In the genomic region with DNA sequence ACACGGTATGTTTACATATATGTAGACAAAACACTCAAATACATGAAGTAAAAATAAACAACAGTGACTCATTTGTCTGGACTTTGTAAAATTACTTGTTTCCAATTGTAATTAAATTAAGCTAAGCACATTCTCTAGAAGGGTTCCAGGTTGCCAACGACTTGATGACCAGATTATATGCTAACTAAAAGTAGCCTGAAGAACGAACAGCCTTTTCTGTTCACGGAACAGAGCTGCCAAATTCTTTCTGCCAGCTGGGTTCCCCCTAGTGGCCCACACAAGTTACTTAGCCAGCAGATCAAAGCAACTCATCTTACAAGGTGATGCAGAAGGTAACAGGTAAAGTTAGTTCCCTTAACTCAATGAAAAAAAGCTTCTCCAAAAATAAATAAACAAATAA, we compare ENCODE assay signal across 9 mouse cellular contexts. TPM values are rescaled to one million over a fixed set of nuclear protein-coding genes. Genes with fewer than 3 reads are reported as not detected.
A peak's percentile ranks its signal among the peaks of the same experiment; 100 is the strongest.
DNase-seq lines count a peak whose midpoint lies in the region; ATAC-seq and TF ChIP-seq lines count a peak whose summit lies in the region.
"Had no signal": no experiment of that assay in that cellular context is flagged by ENCODE, and none has a peak within 500 bp of the region (broad histone marks: within the 10 kb centered on the region; RNA-seq: fewer than 3 reads in every experiment).

No protein-coding gene starts in this region.

- H3K27me3 ChIP-seq in forebrain, embryonic 14.5 days (replicated peaks; ENCODE audit: control insufficient read depth, insufficient read depth, low read length), result no peaks in the 10 kb centered on the region
- H3K27me3 ChIP-seq in forebrain, embryonic 16.5 days (replicated peaks; ENCODE audit: control insufficient read depth, insufficient read depth, low read length), result no peaks in the 10 kb centered on the region
- no peaks in the 10 kb centered on the region for H3K27me3 ChIP-seq in midbrain, embryonic 14.5 days (ENCODE audit: control insufficient read depth, insufficient read depth, low read length)
- no peaks in the 10 kb centered on the region for H3K27me3 ChIP-seq in midbrain, embryonic 13.5 days
- H3K27me3 ChIP-seq in liver, embryonic 14.5 days (ENCODE audit: control insufficient read depth, insufficient read depth, low read length), result no peaks in the 10 kb centered on the region

- no peaks in the 10 kb centered on the region for H3K4me1 ChIP-seq in forebrain, embryonic 14.5 days (ENCODE audit: control insufficient read depth, insufficient read depth, low read length)
- no peaks in the 10 kb centered on the region for H3K4me1 ChIP-seq in forebrain, embryonic 16.5 days (replicated peaks; ENCODE audit: control insufficient read depth, insufficient read depth, low read length)
- H3K4me1 ChIP-seq in midbrain, embryonic 14.5 days (ENCODE audit: control insufficient read depth, insufficient read depth, low read length), result no peaks in the 10 kb centered on the region
- H3K4me1 ChIP-seq in midbrain, embryonic 13.5 days (replicated peaks), result no peaks in the 10 kb centered on the region
- H3K4me1 ChIP-seq in liver, embryonic 14.5 days (replicated peaks; ENCODE audit: control insufficient read depth in 2 of 2, insufficient read depth in 2 of 2, low read length in 1 of 2), result no peaks in the 10 kb centered on the region

- no peak overlapping the region for H3K9ac ChIP-seq in forebrain, embryonic 14.5 days (ENCODE audit: low read length)
- no peak overlapping the region for H3K9ac ChIP-seq in forebrain, embryonic 16.5 days (replicated peaks; ENCODE audit: low read depth, low read length)
- H3K9ac ChIP-seq in midbrain, embryonic 14.5 days (replicated peaks; ENCODE audit: low read length), result no peak overlapping the region
- no peak overlapping the region for H3K9ac ChIP-seq in midbrain, embryonic 13.5 days (replicated peaks)
- H3K9ac ChIP-seq in liver, embryonic 14.5 days (replicated peaks), result no peak overlapping the region

- H3K4me2 ChIP-seq in forebrain, embryonic 14.5 days (ENCODE audit: low read length), result no peak overlapping the region
- H3K4me2 ChIP-seq in forebrain, embryonic 16.5 days (ENCODE audit: low read length), result no peak overlapping the region
- no peak overlapping the region for H3K4me2 ChIP-seq in midbrain, embryonic 14.5 days (ENCODE audit: low read length)
- no peak overlapping the region for H3K4me2 ChIP-seq in midbrain, embryonic 13.5 days (replicated peaks)
- no peak overlapping the region for H3K4me2 ChIP-seq in liver, embryonic 14.5 days (ENCODE audit: low read depth)

- ATAC-seq in forebrain, embryonic 14.5 days, result no peak
- no peak for ATAC-seq in forebrain, embryonic 16.5 days
- ATAC-seq in midbrain, embryonic 14.5 days (ENCODE audit: low FRiP score, low TSS enrichment), result no peak
- no peak for ATAC-seq in midbrain, embryonic 13.5 days
- peak; percentile 39; the same call in 1 of the 2 replicates for ATAC-seq in liver, embryonic 14.5 days (ENCODE audit: insufficient read depth)

- peak; percentile 56 for DNase-seq in forebrain, embryonic 14.5 days (ENCODE audit: low spot score)
- peak; percentile 57 for DNase-seq in midbrain, embryonic 14.5 days
- DNase-seq in c-Kit-positive CD71-positive TER-119-positive erythroid progenitor cells, embryonic 14.5 days (ENCODE audit: low spot score), result peak; percentile 41
- peak; percentile 14 to 17 (median 17) for DNase-seq in liver, embryonic 14.5 days (ENCODE audit: low read depth in 3 of 3, low spot score in 3 of 3)
- DNase-seq in gastrocnemius, postnatal 25 days, result no peak
- no peak for DNase-seq in gastrocnemius, postnatal 4 days (ENCODE audit: low spot score in 2 of 2)

- TF ChIP-seq CTCF in liver, embryonic 14.5 days (IDR thresholded peaks at IDR 0.05; ENCODE audit: low read depth), result peak; percentile 74

- H3K4me3 ChIP-seq in forebrain, embryonic 14.5 days (ENCODE audit: low read depth, low read length), result no peak overlapping the region
- H3K4me3 ChIP-seq in forebrain, embryonic 16.5 days (replicated peaks; ENCODE audit: low read length), result no peak overlapping the region
- no peak overlapping the region for H3K4me3 ChIP-seq in midbrain, embryonic 14.5 days (replicated peaks; ENCODE audit: low read depth, low read length)
- no peak overlapping the region for H3K4me3 ChIP-seq in midbrain, embryonic 13.5 days (replicated peaks)
- H3K4me3 ChIP-seq in liver, embryonic 14.5 days (ENCODE audit: insufficient read depth in 1 of 2, low read depth in 2 of 2, low read length in 2 of 2), result no peak overlapping the region

- no peaks in the 10 kb centered on the region for H3K36me3 ChIP-seq in forebrain, embryonic 14.5 days (ENCODE audit: control insufficient read depth, insufficient read depth, low read length)
- H3K36me3 ChIP-seq in forebrain, embryonic 16.5 days (ENCODE audit: control insufficient read depth, insufficient read depth), result no peaks in the 10 kb centered on the region
- H3K36me3 ChIP-seq in midbrain, embryonic 14.5 days (ENCODE audit: control insufficient read depth, insufficient read depth, low read length), result no peaks in the 10 kb centered on the region
- no peaks in the 10 kb centered on the region for H3K36me3 ChIP-seq in midbrain, embryonic 13.5 days
- H3K36me3 ChIP-seq in liver, embryonic 14.5 days (replicated peaks; ENCODE audit: control insufficient read depth, insufficient read depth, low read depth), result no peaks in the 10 kb centered on the region

- TF ChIP-seq EP300 in liver, embryonic 14.5 days (IDR thresholded peaks at IDR 0.05; ENCODE audit: low read depth), result no peak

- H3K9me3 ChIP-seq in forebrain, embryonic 14.5 days (replicated peaks; ENCODE audit: control insufficient read depth, low read length), result no peaks in the 10 kb centered on the region
- no peaks in the 10 kb centered on the region for H3K9me3 ChIP-seq in forebrain, embryonic 16.5 days (ENCODE audit: control insufficient read depth, low read length)
- H3K9me3 ChIP-seq in midbrain, embryonic 14.5 days (ENCODE audit: control insufficient read depth, low read length), result no peaks in the 10 kb centered on the region
- no peaks in the 10 kb centered on the region for H3K9me3 ChIP-seq in midbrain, embryonic 13.5 days
- H3K9me3 ChIP-seq in liver, embryonic 14.5 days (ENCODE audit: control insufficient read depth, low read length), result no peaks in the 10 kb centered on the region

- WGBS in forebrain, embryonic 14.5 days, result 28% methylated on average over 4 of the region's 4 CpGs
- WGBS in forebrain, embryonic 16.5 days, result 26% methylated on average over 4 of the region's 4 CpGs
- 30% methylated on average over 4 of the region's 4 CpGs for WGBS in midbrain, embryonic 14.5 days
- 31% methylated on average over 4 of the region's 4 CpGs for WGBS in midbrain, embryonic 13.5 days
- 25% methylated on average over 4 of the region's 4 CpGs for WGBS in liver, embryonic 14.5 days (ENCODE audit: insufficient replicate concordance)

- no peak overlapping the region for H3K27ac ChIP-seq in forebrain, embryonic 14.5 days (ENCODE audit: low read depth, low read length)
- no peak overlapping the region for H3K27ac ChIP-seq in forebrain, embryonic 16.5 days (ENCODE audit: low read length)
- no peak overlapping the region for H3K27ac ChIP-seq in midbrain, embryonic 14.5 days (replicated peaks; ENCODE audit: low read depth, low read length)
- H3K27ac ChIP-seq in midbrain, embryonic 13.5 days, result no peak overlapping the region
- no peak overlapping the region for H3K27ac ChIP-seq in liver, embryonic 14.5 days

RNA-seq across cellular contexts. Expression of gene Fcamr, which starts 16.6 kb away (rescaled TPM):
- polyA plus RNA-seq in forebrain, embryonic 14.5 days (2014; fragmentation: Nextera tagmentation; extraction: Ambion mirVana), result not detected in 2 replicates
- not detected in 2 replicates for polyA plus RNA-seq in forebrain, embryonic 16.5 days (2015; fragmentation: Nextera tagmentation; extraction: Ambion mirVana)
- polyA plus RNA-seq in midbrain, embryonic 14.5 days (2014; fragmentation: Nextera tagmentation; extraction: Ambion mirVana), result not detected in 2 replicates
- polyA plus RNA-seq in midbrain, embryonic 13.5 days (2015; fragmentation: Nextera tagmentation; extraction: Ambion mirVana), result not detected in 2 replicates
- polyA plus RNA-seq in liver, embryonic 14.5 days (2012; rRNA removed), result not detected in 2 replicates
- not detected in 2 replicates for polyA plus RNA-seq in liver, embryonic 14.5 days (2014; fragmentation: Nextera tagmentation; extraction: Ambion mirVana)
- total RNA-seq in gastrocnemius, postnatal 25 days (2021), result not detected
- total RNA-seq in gastrocnemius, postnatal 4 days (2021), result not detected
- total RNA-seq: hematopoietic stem cell, adult 5-6 weeks had no signal

RNA-seq across cellular contexts. Expression of gene Pigr, which starts 42.4 kb away (rescaled TPM):
- polyA plus RNA-seq in forebrain, embryonic 14.5 days (2014; fragmentation: Nextera tagmentation; extraction: Ambion mirVana), result not detected in 2 replicates
- not detected in 2 replicates for polyA plus RNA-seq in forebrain, embryonic 16.5 days (2015; fragmentation: Nextera tagmentation; extraction: Ambion mirVana)
- polyA plus RNA-seq in midbrain, embryonic 14.5 days (2014; fragmentation: Nextera tagmentation; extraction: Ambion mirVana), result not detected in 2 replicates
- polyA plus RNA-seq in midbrain, embryonic 13.5 days (2015; fragmentation: Nextera tagmentation; extraction: Ambion mirVana), result not detected in 2 replicates
- polyA plus RNA-seq in liver, embryonic 14.5 days (2012; rRNA removed), result 0.13 and 0.21 TPM in 2 replicates
- polyA plus RNA-seq in liver, embryonic 14.5 days (2014; fragmentation: Nextera tagmentation; extraction: Ambion mirVana), result 0.14 and 0.19 TPM in 2 replicates
- total RNA-seq in gastrocnemius, postnatal 25 days (2021), result not detected
- total RNA-seq in gastrocnemius, postnatal 4 days (2021), result under 1 TPM in 1 of 2 experiments, not detected in 1; 0.08 TPM
- total RNA-seq: hematopoietic stem cell, adult 5-6 weeks had no signal

RNA-seq across cellular contexts. Expression of gene AA986860, which starts 52.3 kb away (rescaled TPM):
- 0.43 and 0.54 TPM in 2 replicates for polyA plus RNA-seq in forebrain, embryonic 14.5 days (2014; fragmentation: Nextera tagmentation; extraction: Ambion mirVana)
- polyA plus RNA-seq in forebrain, embryonic 16.5 days (2015; fragmentation: Nextera tagmentation; extraction: Ambion mirVana), result 0.47 and 0.67 TPM in 2 replicates
- polyA plus RNA-seq in midbrain, embryonic 14.5 days (2014; fragmentation: Nextera tagmentation; extraction: Ambion mirVana), result 0.18 and 0.28 TPM in 2 replicates
- polyA plus RNA-seq in midbrain, embryonic 13.5 days (2015; fragmentation: Nextera tagmentation; extraction: Ambion mirVana), result 0.43 and 0.71 TPM in 2 replicates
- polyA plus RNA-seq in liver, embryonic 14.5 days (2012; rRNA removed), result 3.6 and 3.7 TPM in 2 replicates
- polyA plus RNA-seq in liver, embryonic 14.5 days (2014; fragmentation: Nextera tagmentation; extraction: Ambion mirVana), result 5.3 and 8.7 TPM in 2 replicates
- under 1 TPM; 0.31 to 0.38 TPM for total RNA-seq in gastrocnemius, postnatal 25 days (2021)
- 1 to 10 TPM; 1.0 to 1.2 TPM for total RNA-seq in gastrocnemius, postnatal 4 days (2021)

RNA-seq across cellular contexts. Expression of gene Pfkfb2, which starts 55.0 kb away (rescaled TPM):
- 17.8 and 23.2 TPM in 2 replicates for polyA plus RNA-seq in forebrain, embryonic 14.5 days (2014; fragmentation: Nextera tagmentation; extraction: Ambion mirVana)
- polyA plus RNA-seq in forebrain, embryonic 16.5 days (2015; fragmentation: Nextera tagmentation; extraction: Ambion mirVana), result 27.8 and 28.2 TPM in 2 replicates
- polyA plus RNA-seq in midbrain, embryonic 14.5 days (2014; fragmentation: Nextera tagmentation; extraction: Ambion mirVana), result 21.9 and 24.8 TPM in 2 replicates
- polyA plus RNA-seq in midbrain, embryonic 13.5 days (2015; fragmentation: Nextera tagmentation; extraction: Ambion mirVana), result 21.3 and 21.5 TPM in 2 replicates
- polyA plus RNA-seq in liver, embryonic 14.5 days (2012; rRNA removed), result 6.4 and 7.2 TPM in 2 replicates
- polyA plus RNA-seq in liver, embryonic 14.5 days (2014; fragmentation: Nextera tagmentation; extraction: Ambion mirVana), result 1.7 and 3.6 TPM in 2 replicates
- total RNA-seq in gastrocnemius, postnatal 25 days (2021), result 10 to 100 TPM; 14.3 to 18.5 TPM
- 10 to 100 TPM; 10.5 to 13.4 TPM for total RNA-seq in gastrocnemius, postnatal 4 days (2021)

Comparison
In these comparisons a context has a peak if more than half of its experiments do, and no peak if none do; other contexts are left out.
1. DNase-seq: peak in forebrain, embryonic 14.5 days (single experiment), midbrain, embryonic 14.5 days (single experiment), c-Kit-positive CD71-positive TER-119-positive erythroid progenitor cells, embryonic 14.5 days (single experiment) and liver, embryonic 14.5 days (3 of 3); none in gastrocnemius, postnatal 25 days (single experiment) and gastrocnemius, postnatal 4 days (0 of 2).